Mouse (Mus musculus): ENCODE data around the gene Cyp1b1. TPM values are rescaled to one million over a fixed set of nuclear protein-coding genes. Genes with fewer than 3 reads are reported as not detected.

The Cyp1b1 gene
- total and polyA plus RNA-seq, 3 experiments, result not detected

GRCm38 (mm10) chr17:79670837-79671236 is 44.0 kb downstream of the Cyp1b1 start:
- Histone ChIP-seq H3K4me3 (ENCODE audit: control insufficient read depth in 1 of 2, insufficient read depth in 1 of 2, low read depth in 2 of 2, low read length in 2 of 2) (no peak overlapping the region), H3K27ac (ENCODE audit: control insufficient read depth, low read depth, low read length) (no peak overlapping the region), H3K79me2 (ENCODE audit: control insufficient read depth, insufficient read depth, low read length, poor library complexity) (no peaks in the 10 kb centered on the region), H3K4me1 (ENCODE audit: control insufficient read depth in 1 of 2, insufficient read depth in 2 of 2, low read length in 2 of 2) (no peaks in the 10 kb centered on the region), H3K36me3 (ENCODE audit: control insufficient read depth in 1 of 2, insufficient read depth in 2 of 2, low read length in 2 of 2) (no peaks in the 10 kb centered on the region), H3K27me3 (ENCODE audit: control insufficient read depth in 1 of 2, insufficient read depth in 2 of 2, low read length in 2 of 2) (peaks cover 0 to 6% of the 10 kb centered on the region in 2 experiments; a peak in 2 of 4 replicates), H3K9ac (ENCODE audit: control insufficient read depth, low read depth, low read length, poor library complexity, severe bottlenecking) (no peak overlapping the region), H3K9me3 (replicated peaks; ENCODE audit: insufficient read depth, low read length) (no peaks in the 10 kb centered on the region)
- TF ChIP-seq POLR2AphosphoS5 (IDR thresholded peaks at IDR 0.05; ENCODE audit: borderline replicate concordance, low read depth, low read length) (no peak), MAZ (IDR thresholded peaks at IDR 0.05; ENCODE audit: low read depth, low read length) (no peak)
- DNase-seq (ENCODE audit: low read depth, low spot score), result no peak

- H3K36me3 ChIP-seq (ENCODE audit: control insufficient read depth in 1 of 2, insufficient read depth in 2 of 2, low read length in 2 of 2), result no peaks in the 10 kb centered on the region
- H3K9me3 ChIP-seq (replicated peaks; ENCODE audit: insufficient read depth, low read length), result no peaks in the 10 kb centered on the region
- H3K27me3 ChIP-seq (ENCODE audit: control insufficient read depth in 1 of 2, insufficient read depth in 2 of 2, low read length in 2 of 2), result peaks cover 0 to 2% of the 10 kb centered on the region in 2 experiments; a peak in 2 of 4 replicates
- no peak overlapping the region for H3K9ac ChIP-seq (ENCODE audit: control insufficient read depth, low read depth, low read length, poor library complexity, severe bottlenecking)
- H3K4me3 ChIP-seq (ENCODE audit: control insufficient read depth in 1 of 2, insufficient read depth in 1 of 2, low read depth in 2 of 2, low read length in 2 of 2), result no peak overlapping the region
- TF ChIP-seq ETS1 (IDR thresholded peaks at IDR 0.05; ENCODE audit: low read depth, low read length), result no peak
- TF ChIP-seq TCF12 (IDR thresholded peaks at IDR 0.05; ENCODE audit: low read depth, low read length), result no peak
- no peak overlapping the region for H3K27ac ChIP-seq (ENCODE audit: control insufficient read depth, low read depth, low read length)
- no peak for DNase-seq (ENCODE audit: low read depth, low spot score)
- no peaks in the 10 kb centered on the region for H3K79me2 ChIP-seq (ENCODE audit: control insufficient read depth, insufficient read depth, low read length, poor library complexity)
- no peaks in the 10 kb centered on the region for H3K4me1 ChIP-seq (ENCODE audit: control insufficient read depth in 1 of 2, insufficient read depth in 2 of 2, low read length in 2 of 2)
Measured at GRCm38 (mm10) chr17:79664106-79664417, 50.8 kb downstream of the Cyp1b1 start.

GRCm38 (mm10) chr17:79663393-79664105 is 51.3 kb downstream of the Cyp1b1 start:
- Histone ChIP-seq H3K9me3 (replicated peaks; ENCODE audit: insufficient read depth, low read length) (no peaks in the 10 kb centered on the region), H3K36me3 (ENCODE audit: control insufficient read depth in 1 of 2, insufficient read depth in 2 of 2, low read length in 2 of 2) (no peaks in the 10 kb centered on the region), H3K4me3 (ENCODE audit: control insufficient read depth in 1 of 2, insufficient read depth in 1 of 2, low read depth in 2 of 2, low read length in 2 of 2) (no peak overlapping the region), H3K27me3 (ENCODE audit: control insufficient read depth in 1 of 2, insufficient read depth in 2 of 2, low read length in 2 of 2) (peaks cover 4% of the 10 kb centered on the region in 2 experiments), H3K27ac (ENCODE audit: control insufficient read depth, low read depth, low read length) (no peak overlapping the region), H3K4me1 (ENCODE audit: control insufficient read depth in 1 of 2, insufficient read depth in 2 of 2, low read length in 2 of 2) (no peaks in the 10 kb centered on the region), H3K9ac (ENCODE audit: control insufficient read depth, low read depth, low read length, poor library complexity, severe bottlenecking) (no peak overlapping the region), H3K79me2 (ENCODE audit: control insufficient read depth, insufficient read depth, low read length, poor library complexity) (no peaks in the 10 kb centered on the region)
- DNase-seq (ENCODE audit: low read depth, low spot score), result peak; percentile 77
- TF ChIP-seq JUND (IDR thresholded peaks at IDR 0.05; ENCODE audit: low read depth, low read length), result no peak
- no peak for TF ChIP-seq MYB (IDR thresholded peaks at IDR 0.05; ENCODE audit: low read depth, low read length)
- no peak for TF ChIP-seq POLR2AphosphoS2 (IDR thresholded peaks at IDR 0.05; ENCODE audit: low read length)
- no peak for TF ChIP-seq UBTF (IDR thresholded peaks at IDR 0.05; ENCODE audit: borderline replicate concordance, insufficient read depth, low read depth, low read length)
- TF ChIP-seq ZKSCAN1 (IDR thresholded peaks at IDR 0.05; ENCODE audit: low read depth, low read length), result peak; percentile 92
- TF ChIP-seq ZC3H11A (IDR thresholded peaks at IDR 0.05; ENCODE audit: low read depth, low read length), result peak; percentile 75
- TF ChIP-seq BHLHE40 (IDR thresholded peaks at IDR 0.05; ENCODE audit: borderline replicate concordance, low read depth, low read length), result no peak
- TF ChIP-seq SIN3A (IDR thresholded peaks at IDR 0.05; ENCODE audit: low read length), result no peak
- TF ChIP-seq NELFE (IDR thresholded peaks at IDR 0.05; ENCODE audit: low read depth, low read length), result no peak
- no peak for TF ChIP-seq GABPA (IDR thresholded peaks at IDR 0.05; ENCODE audit: low read depth, low read length)
- no peak for TF ChIP-seq CHD2 (IDR thresholded peaks at IDR 0.05; ENCODE audit: low read length)
- TF ChIP-seq GATA1 (IDR thresholded peaks at IDR 0.05; ENCODE audit: low read depth, low read length), result no peak
- TF ChIP-seq USF2 (IDR thresholded peaks at IDR 0.05; ENCODE audit: borderline replicate concordance in 1 of 2, insufficient read depth in 1 of 2, low read depth in 1 of 2, low read length in 2 of 2), result no peak
- TF ChIP-seq ZMIZ1 (IDR thresholded peaks at IDR 0.05; ENCODE audit: low read depth, low read length), result no peak
- TF ChIP-seq MEF2A (IDR thresholded peaks at IDR 0.05; ENCODE audit: extremely low read depth, insufficient replicate concordance, low read depth, low read length, poor library complexity, severe bottlenecking), result no peak
- no peak for TF ChIP-seq MAZ (IDR thresholded peaks at IDR 0.05; ENCODE audit: low read depth, low read length)
- TF ChIP-seq POLR2AphosphoS5 (IDR thresholded peaks at IDR 0.05; ENCODE audit: borderline replicate concordance, low read depth, low read length), result no peak
- no peak for TF ChIP-seq CHD1 (IDR thresholded peaks at IDR 0.05; ENCODE audit: low read depth, low read length)
- no peak for TF ChIP-seq TAL1 (IDR thresholded peaks at IDR 0.05; ENCODE audit: low read length)
- no peak for TF ChIP-seq MAX (IDR thresholded peaks at IDR 0.05; ENCODE audit: low read length)
- no peak for TF ChIP-seq EP300 (IDR thresholded peaks at IDR 0.05; ENCODE audit: low read depth in 1 of 2, low read length in 2 of 2)
- peak; percentile 72 for TF ChIP-seq SMC3 (IDR thresholded peaks at IDR 0.05; ENCODE audit: low read depth, low read length)
- TF ChIP-seq RAD21 (IDR thresholded peaks at IDR 0.05; ENCODE audit: low read depth, low read length), result peak; percentile 84
